ENCODE assay signal across 9 mouse cellular contexts in the genomic region with DNA sequence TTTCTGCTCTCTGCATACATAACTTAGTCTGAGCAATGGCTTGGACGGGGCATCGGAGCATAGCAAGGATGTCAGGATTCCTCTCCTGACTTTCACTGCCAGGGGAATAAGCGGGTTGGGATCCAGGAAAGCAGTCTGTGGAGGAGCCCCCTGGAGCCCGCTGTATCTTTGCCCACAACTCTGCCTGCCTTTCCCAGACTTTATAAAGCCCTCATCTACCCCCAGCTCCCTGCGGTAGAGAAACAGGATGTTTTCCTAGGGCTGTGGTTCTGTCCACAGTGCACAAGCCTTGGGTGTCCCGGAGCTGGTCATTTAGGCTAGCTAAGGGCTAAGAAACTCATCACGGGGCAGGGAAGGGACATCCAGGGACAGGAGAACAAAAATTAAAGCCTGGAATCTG. TPM values are rescaled to one million over a fixed set of nuclear protein-coding genes. Genes with fewer than 3 reads are reported as not detected.
DNase-seq lines count a peak whose midpoint lies in the region; ATAC-seq lines count a peak whose summit lies in the region.
"Had no signal": no experiment of that assay in that cellular context is flagged by ENCODE, and none has a peak within 500 bp of the region (broad histone marks: within the 10 kb centered on the region; RNA-seq: fewer than 3 reads in every experiment).

No protein-coding gene starts in this region.

- peaks cover 10% of the 10 kb centered on the region for H3K36me3 ChIP-seq in heart, embryonic 13.5 days
- H3K36me3 ChIP-seq in midbrain, embryonic 11.5 days (ENCODE audit: control insufficient read depth, insufficient read depth, low read length): no peaks in the 10 kb centered on the region; the same call in 1 of the 2 replicates
- peaks cover 14% of the 10 kb centered on the region for H3K36me3 ChIP-seq in midbrain, embryonic 13.5 days
- peaks cover 10% of the 10 kb centered on the region for H3K36me3 ChIP-seq in limb, embryonic 12.5 days

- H3K4me1 ChIP-seq in heart, embryonic 13.5 days: peaks cover 49% of the 10 kb centered on the region
- H3K4me1 ChIP-seq in midbrain, embryonic 11.5 days (ENCODE audit: control insufficient read depth, insufficient read depth, low read length): no peaks in the 10 kb centered on the region
- H3K4me1 ChIP-seq in midbrain, embryonic 13.5 days (replicated peaks): peaks cover 9% of the 10 kb centered on the region
- peaks cover 16% of the 10 kb centered on the region for H3K4me1 ChIP-seq in limb, embryonic 12.5 days (replicated peaks)

- H3K9me3 ChIP-seq in heart, embryonic 13.5 days: no peaks in the 10 kb centered on the region
- no peaks in the 10 kb centered on the region for H3K9me3 ChIP-seq in midbrain, embryonic 11.5 days (ENCODE audit: control insufficient read depth, low read length)
- H3K9me3 ChIP-seq in midbrain, embryonic 13.5 days: no peaks in the 10 kb centered on the region
- H3K9me3 ChIP-seq in limb, embryonic 12.5 days: no peaks in the 10 kb centered on the region

- DNase-seq in heart, postnatal 14 days: no peak
- peak; percentile 87 for DNase-seq in midbrain, embryonic 11.5 days (ENCODE audit: low spot score, missing footprints)
- no peak for DNase-seq in frontal cortex, postnatal 10 days (ENCODE audit: low spot score in 2 of 2)
- no peak for DNase-seq in thymus, postnatal 10 days (ENCODE audit: low spot score in 2 of 2)
- no peak for DNase-seq in layer of hippocampus, postnatal 36 days

- WGBS in heart, embryonic 13.5 days: 31% methylated on average over 7 of the region's 7 CpGs
- WGBS in midbrain, embryonic 11.5 days: 17% methylated on average over 7 of the region's 7 CpGs
- 18% methylated on average over 7 of the region's 7 CpGs for WGBS in midbrain, embryonic 13.5 days
- 32% methylated on average over 7 of the region's 7 CpGs for WGBS in limb, embryonic 12.5 days

- H3K4me2 ChIP-seq in heart, embryonic 13.5 days: peak overlapping the region; percentile 70
- H3K4me2 ChIP-seq in midbrain, embryonic 11.5 days: peak overlapping the region; percentile 34; the same call in 1 of the 2 replicates
- H3K4me2 ChIP-seq in midbrain, embryonic 13.5 days (replicated peaks): no peak overlapping the region
- peak overlapping the region; percentile 51 for H3K4me2 ChIP-seq in limb, embryonic 12.5 days

- intact Hi-C loops in heart, postnatal 14 days (cut with DNase I): no loop called here

- H3K27ac ChIP-seq in heart, embryonic 13.5 days (replicated peaks): no peak overlapping the region
- H3K27ac ChIP-seq in midbrain, embryonic 11.5 days (ENCODE audit: low read depth, low read length): no peak overlapping the region
- no peak overlapping the region for H3K27ac ChIP-seq in midbrain, embryonic 13.5 days
- no peak overlapping the region for H3K27ac ChIP-seq in limb, embryonic 12.5 days

- peak overlapping the region; percentile 73 for H3K9ac ChIP-seq in heart, embryonic 13.5 days
- no peak overlapping the region for H3K9ac ChIP-seq in midbrain, embryonic 11.5 days (ENCODE audit: low read length)
- no peak overlapping the region for H3K9ac ChIP-seq in midbrain, embryonic 13.5 days (replicated peaks)
- no peak overlapping the region; the same call in 1 of the 2 replicates for H3K9ac ChIP-seq in limb, embryonic 12.5 days (replicated peaks)

- H3K27me3 ChIP-seq in heart, embryonic 13.5 days (replicated peaks): no peaks in the 10 kb centered on the region
- no peaks in the 10 kb centered on the region for H3K27me3 ChIP-seq in midbrain, embryonic 11.5 days (ENCODE audit: control insufficient read depth, insufficient read depth, low read length)
- peaks cover 10% of the 10 kb centered on the region for H3K27me3 ChIP-seq in midbrain, embryonic 13.5 days
- peaks cover 8% of the 10 kb centered on the region for H3K27me3 ChIP-seq in limb, embryonic 12.5 days

- peak overlapping the region; percentile 43 for H3K4me3 ChIP-seq in heart, embryonic 13.5 days
- no peak overlapping the region for H3K4me3 ChIP-seq in midbrain, embryonic 11.5 days (ENCODE audit: low read depth, low read length)
- no peak overlapping the region for H3K4me3 ChIP-seq in midbrain, embryonic 13.5 days (replicated peaks)
- 0 out of 2 replicates have a peak overlapping the region, but pooled peaks have one; percentile 32 for H3K4me3 ChIP-seq in limb, embryonic 12.5 days (replicated peaks)

- ATAC-seq in heart, embryonic 13.5 days (ENCODE audit: extremely low read depth, insufficient number of reproducible peaks, low FRiP score, low TSS enrichment): no peak
- ATAC-seq in midbrain, embryonic 11.5 days (ENCODE audit: low FRiP score): no peak
- ATAC-seq in midbrain, embryonic 13.5 days: no peak
- no peak for ATAC-seq in limb, embryonic 12.5 days (ENCODE audit: insufficient number of reproducible peaks, insufficient read depth, low FRiP score, low TSS enrichment, low read depth)

RNA-seq across cellular contexts. Expression of gene Pdp2, which starts 10.1 kb away (rescaled TPM):
- polyA plus RNA-seq in heart, embryonic 13.5 days (2015; fragmentation: Nextera tagmentation; extraction: Ambion mirVana): 7.1 and 7.3 TPM in 2 replicates
- 10 to 100 TPM; 17.0 to 18.2 TPM for total RNA-seq in heart, postnatal 14 days (2021)
- 17.2 and 17.3 TPM in 2 replicates for polyA plus RNA-seq in midbrain, embryonic 11.5 days (2014; fragmentation: Nextera tagmentation; extraction: Ambion mirVana)
- polyA plus RNA-seq in midbrain, embryonic 13.5 days (2015; fragmentation: Nextera tagmentation; extraction: Ambion mirVana): 17.4 and 19.8 TPM in 2 replicates
- polyA plus RNA-seq in limb, embryonic 12.5 days (2016; fragmentation: Nextera tagmentation; extraction: Ambion mirVana): 13.3 and 14.7 TPM in 2 replicates
- total RNA-seq in layer of hippocampus, postnatal 36 days (2021): 1 to 10 TPM; 7.3 to 7.4 TPM

RNA-seq across cellular contexts. Expression of gene Cdh16, which starts 22.8 kb away (rescaled TPM):
- 18.2 and 18.4 TPM in 2 replicates for polyA plus RNA-seq in heart, embryonic 13.5 days (2015; fragmentation: Nextera tagmentation; extraction: Ambion mirVana)
- 1 to 10 TPM; 3.3 to 3.5 TPM for total RNA-seq in heart, postnatal 14 days (2021)
- not detected in 2 replicates for polyA plus RNA-seq in midbrain, embryonic 11.5 days (2014; fragmentation: Nextera tagmentation; extraction: Ambion mirVana)
- polyA plus RNA-seq in midbrain, embryonic 13.5 days (2015; fragmentation: Nextera tagmentation; extraction: Ambion mirVana): not detected in 2 replicates
- polyA plus RNA-seq in limb, embryonic 12.5 days (2016; fragmentation: Nextera tagmentation; extraction: Ambion mirVana): not detected in 2 replicates
- total RNA-seq in layer of hippocampus, postnatal 36 days (2021): not detected
- polyA plus RNA-seq: testis, adult 2 months had no signal

RNA-seq across cellular contexts. Expression of gene Rrad, which starts 29.7 kb away (rescaled TPM):
- polyA plus RNA-seq in heart, embryonic 13.5 days (2015; fragmentation: Nextera tagmentation; extraction: Ambion mirVana): 285 and 323 TPM in 2 replicates
- total RNA-seq in heart, postnatal 14 days (2021): 100 to 1,000 TPM; 198 to 203 TPM
- 2.2 and 3.1 TPM in 2 replicates for polyA plus RNA-seq in midbrain, embryonic 11.5 days (2014; fragmentation: Nextera tagmentation; extraction: Ambion mirVana)
- 2.8 and 3.3 TPM in 2 replicates for polyA plus RNA-seq in midbrain, embryonic 13.5 days (2015; fragmentation: Nextera tagmentation; extraction: Ambion mirVana)
- 10.4 and 11.2 TPM in 2 replicates for polyA plus RNA-seq in limb, embryonic 12.5 days (2016; fragmentation: Nextera tagmentation; extraction: Ambion mirVana)
- total RNA-seq in layer of hippocampus, postnatal 36 days (2021): 1 to 10 TPM; 1.1 to 1.3 TPM

RNA-seq across cellular contexts. Expression of gene Ciao2b, which starts 40.4 kb away (rescaled TPM):
- polyA plus RNA-seq in heart, embryonic 13.5 days (2015; fragmentation: Nextera tagmentation; extraction: Ambion mirVana): 186 and 228 TPM in 2 replicates
- 10 to 100 TPM; 52.9 to 63.6 TPM for total RNA-seq in heart, postnatal 14 days (2021)
- 95.2 and 95.7 TPM in 2 replicates for polyA plus RNA-seq in midbrain, embryonic 11.5 days (2014; fragmentation: Nextera tagmentation; extraction: Ambion mirVana)
- 137 and 141 TPM in 2 replicates for polyA plus RNA-seq in midbrain, embryonic 13.5 days (2015; fragmentation: Nextera tagmentation; extraction: Ambion mirVana)
- 88.6 and 90.2 TPM in 2 replicates for polyA plus RNA-seq in limb, embryonic 12.5 days (2016; fragmentation: Nextera tagmentation; extraction: Ambion mirVana)
- 10 to 100 TPM; 26.8 to 28.0 TPM for total RNA-seq in layer of hippocampus, postnatal 36 days (2021)

Comparison
In these comparisons a context has a peak if more than half of its experiments do, and no peak if none do; other contexts are left out.
1. H3K4me3 ChIP-seq: peak in heart, embryonic 13.5 days (single experiment) and limb, embryonic 12.5 days (single experiment); none in midbrain, embryonic 11.5 days (single experiment) and midbrain, embryonic 13.5 days (single experiment).
2. RNA of gene Cdh16, which starts 22.8 kb away (polyA plus RNA-seq): 18.2 to 18.4 TPM in heart, embryonic 13.5 days; not detected in midbrain, embryonic 11.5 days, not detected in midbrain, embryonic 13.5 days and not detected in limb, embryonic 12.5 days; every median in the first group is over 10 times any median in the second.
3. RNA of gene Rrad, which starts 29.7 kb away (polyA plus RNA-seq): 285 to 323 TPM in heart, embryonic 13.5 days; 10.4 to 11.2 TPM in limb, embryonic 12.5 days, 2.8 to 3.3 TPM in midbrain, embryonic 13.5 days and 2.2 to 3.1 TPM in midbrain, embryonic 11.5 days; every median in the first group is over 10 times any median in the second.